Mouse (Mus musculus) adrenal gland (tissue): ENCODE results near the gene Mfap2.

Source experiments
- intact Hi-C: fragments of 180-260 bp; cut with DNase I; formaldehyde crosslinking; loops from one replicate; pipeline ENCODE4 v1.15.1; 2025

Mfap2 gene

GRCm38 (mm10) chr4:140986711-140987395 is 23.4 kb upstream of the Mfap2 start, which contains the start of gene Atp13a2:
TSS of gene Atp13a2 (plus strand) at chr4:140986873.
- intact Hi-C loops, result no loop called here

DNA sequence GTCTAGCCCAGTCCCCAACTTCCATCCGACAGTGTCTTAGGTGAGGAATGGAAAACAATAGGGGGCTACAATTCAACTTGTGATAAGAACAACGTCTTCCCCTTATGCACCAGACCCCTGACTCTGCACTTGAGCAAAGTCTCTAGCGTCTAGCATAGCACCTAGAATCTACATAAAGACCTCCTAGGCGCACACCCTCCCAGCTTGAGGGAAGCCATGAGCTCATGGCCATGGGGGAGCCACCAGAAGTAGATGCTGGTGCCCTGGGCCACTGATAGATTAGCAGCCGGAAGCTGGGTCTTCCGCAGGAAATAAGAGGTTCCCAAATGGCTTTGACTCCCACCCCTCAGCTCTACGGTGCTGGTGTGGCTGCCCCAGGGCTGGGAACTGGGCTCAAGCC is 22.7 kb upstream of the Mfap2 start:
- intact Hi-C loops, result no loop called here

- intact Hi-C loops, result no loop called here
These were observed 21.4 kb upstream of the Mfap2 start for GRCm38 (mm10) chr4:140988706-140989290.

GRCm38 (mm10) chr4:140989447-140989846 is 20.8 kb upstream of the Mfap2 start:
- intact Hi-C loops, result no loop called here

GRCm38 (mm10) chr4:140992215-140992614 is 18.0 kb upstream of the Mfap2 start:
- intact Hi-C loops, result no loop called here

DNA sequence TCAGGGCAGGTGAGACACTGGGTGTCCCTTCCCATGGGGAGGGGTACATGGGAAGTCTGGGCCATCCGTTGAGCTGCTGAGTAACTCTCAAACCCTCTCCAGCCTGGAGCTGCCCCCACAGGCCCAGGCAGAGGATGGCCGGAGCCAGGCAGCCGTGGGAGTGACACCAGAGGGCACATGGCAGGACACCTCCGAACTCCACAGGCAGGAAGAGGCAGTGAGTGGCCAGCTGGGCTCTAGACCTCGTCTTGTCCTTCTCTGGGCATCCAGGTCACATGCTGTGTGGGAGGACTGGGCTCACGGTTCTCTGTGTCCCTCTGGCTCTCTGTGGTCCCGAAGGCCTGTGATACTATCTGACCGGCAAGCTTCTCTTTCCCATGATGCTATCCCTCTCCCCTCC is 16.4 kb upstream of the Mfap2 start:
- intact Hi-C loops, result no loop called here

DNA sequence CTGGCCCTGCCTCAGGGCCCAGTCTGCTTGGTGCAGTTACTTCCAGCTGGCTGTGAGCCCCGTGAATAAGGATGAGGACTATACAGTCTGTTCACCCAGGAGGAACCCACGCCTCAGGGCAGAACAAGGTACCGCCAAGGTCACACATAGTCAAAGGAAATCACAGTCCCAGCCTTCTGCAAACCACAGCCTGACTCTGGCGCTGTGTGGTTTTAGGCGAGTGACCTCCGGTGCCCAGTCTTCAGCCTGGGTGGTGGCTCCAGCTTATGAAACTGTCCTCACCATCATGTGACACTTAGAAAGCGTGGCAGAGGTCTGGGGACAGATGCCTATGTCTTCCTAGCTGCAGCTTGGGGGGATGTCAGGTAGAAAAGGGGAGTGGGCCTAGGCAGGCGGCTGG is 14.4 kb upstream of the Mfap2 start:
- intact Hi-C loops, result no loop called here

DNA sequence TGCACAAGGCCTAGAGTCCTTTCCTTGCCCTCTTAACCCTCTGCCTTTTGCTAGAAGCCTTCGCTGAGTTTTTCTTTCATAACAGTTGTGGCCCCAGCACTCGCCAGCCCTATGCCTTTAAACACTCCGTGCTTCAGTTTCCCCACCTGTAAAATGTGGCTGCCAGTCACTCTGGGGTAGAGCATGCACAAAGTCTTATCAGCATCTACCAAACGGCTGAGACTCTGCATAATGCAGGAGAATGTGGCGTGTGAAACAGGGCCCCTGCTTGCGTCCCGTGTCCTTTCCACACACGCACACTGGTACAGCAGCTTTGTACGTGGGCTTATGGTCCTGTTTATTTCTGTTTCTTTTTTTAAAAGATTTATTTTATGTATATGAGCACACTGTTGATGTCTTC is 13.4 kb upstream of the Mfap2 start:
- intact Hi-C loops, result no loop called here

DNA sequence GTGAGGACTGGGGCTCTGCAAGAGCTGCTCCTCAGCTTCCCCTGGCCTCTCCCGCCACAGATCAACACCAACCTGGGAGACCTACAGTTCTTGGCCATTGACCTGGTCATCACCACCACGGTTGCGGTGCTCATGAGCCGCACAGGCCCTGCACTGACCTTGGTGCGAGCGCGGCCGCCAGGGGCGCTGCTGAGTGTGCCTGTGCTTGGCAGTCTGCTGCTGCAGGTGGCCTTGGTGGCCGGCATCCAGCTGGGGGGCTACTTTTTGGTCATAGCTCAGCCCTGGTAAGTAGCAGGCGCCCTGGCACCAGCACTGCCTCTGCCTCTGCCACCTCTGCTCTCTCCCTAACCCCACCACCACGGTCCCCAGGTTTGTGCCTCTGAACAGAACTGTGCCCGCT is 4.2 kb upstream of the Mfap2 start:
- intact Hi-C loops, result no loop called here

- intact Hi-C loops, result no loop called here
These were observed 2.2 kb upstream of the Mfap2 start for GRCm38 (mm10) chr4:141008028-141008427.

DNA sequence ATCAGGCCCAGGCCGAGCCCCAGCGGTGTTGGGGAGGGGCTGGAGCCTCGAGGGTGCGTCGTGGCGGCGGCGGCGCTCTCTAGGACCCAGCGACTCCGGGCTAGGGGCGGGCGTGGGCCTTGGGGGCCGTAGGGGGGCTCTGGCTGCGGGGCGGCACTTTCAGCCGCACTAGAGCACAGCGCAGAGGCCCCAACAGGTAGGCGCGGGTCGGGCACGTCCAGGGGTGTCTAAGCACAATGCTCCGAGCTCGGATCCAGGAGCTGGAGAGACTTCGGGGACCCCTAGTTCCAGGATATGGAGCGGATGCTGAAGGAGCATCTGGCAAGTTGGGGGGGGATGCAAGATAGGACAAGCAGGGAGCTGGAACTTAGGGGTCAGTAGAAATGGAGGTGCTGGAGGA is 308 bp downstream of the Mfap2 start:
- intact Hi-C loops, result no loop called here

DNA sequence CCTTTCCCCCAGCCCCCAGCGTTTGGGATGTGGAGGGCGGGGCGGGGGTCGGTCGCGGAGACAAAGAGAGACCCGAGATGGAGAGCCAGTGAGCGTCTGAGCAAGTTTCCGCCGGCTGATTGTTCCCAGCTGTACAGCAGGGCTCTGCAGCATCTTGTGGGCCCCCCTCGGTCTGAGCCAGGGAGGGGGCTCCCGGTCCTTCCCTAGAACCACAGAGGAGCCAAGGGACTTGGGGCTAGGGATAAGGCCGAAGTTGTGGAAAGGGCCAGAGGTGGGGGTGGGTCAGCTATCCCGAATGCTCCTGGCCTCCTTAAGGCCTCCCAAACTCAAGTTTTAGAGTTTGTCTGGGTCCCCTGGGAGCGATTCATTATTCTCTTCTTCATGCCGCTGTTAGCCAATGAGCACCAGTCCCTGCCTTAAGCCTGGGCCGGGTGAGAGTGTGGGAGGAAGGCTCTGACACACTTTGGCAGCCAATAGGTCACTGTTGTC is 767 bp downstream of the Mfap2 start:
- intact Hi-C loops, result no loop called here

DNA sequence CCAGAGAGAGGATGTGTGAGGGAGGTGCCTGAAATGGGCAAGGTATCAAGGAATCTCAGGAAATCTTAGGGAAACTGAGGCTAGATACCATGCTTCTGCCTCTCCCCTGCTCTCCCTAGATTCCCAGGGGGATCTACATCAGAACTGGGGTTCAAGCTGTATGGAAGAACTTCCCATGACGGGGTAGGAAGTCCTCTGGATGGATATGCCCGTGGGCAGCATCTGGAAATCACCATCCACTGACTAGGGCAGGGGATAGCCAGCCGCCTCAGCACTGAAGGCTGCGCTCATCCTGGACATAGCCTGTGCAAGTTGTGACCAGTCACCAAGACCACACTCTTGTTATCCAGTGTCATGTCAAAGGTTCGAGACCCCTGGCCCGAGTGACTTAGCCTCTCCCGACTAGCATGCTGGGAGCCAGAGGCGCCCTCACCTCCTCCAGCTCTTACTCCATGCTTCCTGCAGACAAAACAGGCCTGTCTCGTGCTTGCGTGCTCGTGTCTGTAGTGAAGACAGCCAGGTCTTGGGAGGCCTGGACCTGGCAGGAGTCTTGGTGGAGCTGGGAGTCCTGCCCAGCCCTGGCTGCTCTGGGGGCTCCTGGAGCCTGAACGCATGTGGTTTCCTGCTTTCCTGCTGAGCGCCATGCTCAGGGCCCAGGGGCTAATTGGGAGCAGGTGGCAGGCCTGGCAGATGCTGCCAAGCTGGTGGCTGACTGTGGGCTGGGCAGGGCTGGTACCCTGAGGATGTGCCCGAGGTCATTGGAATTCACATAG is 1.5 kb downstream of the Mfap2 start:
- intact Hi-C loops, result no loop called here

- intact Hi-C loops, result no loop called here
These were observed 2.3 kb downstream of the Mfap2 start for GRCm38 (mm10) chr4:141012558-141012957.

DNA sequence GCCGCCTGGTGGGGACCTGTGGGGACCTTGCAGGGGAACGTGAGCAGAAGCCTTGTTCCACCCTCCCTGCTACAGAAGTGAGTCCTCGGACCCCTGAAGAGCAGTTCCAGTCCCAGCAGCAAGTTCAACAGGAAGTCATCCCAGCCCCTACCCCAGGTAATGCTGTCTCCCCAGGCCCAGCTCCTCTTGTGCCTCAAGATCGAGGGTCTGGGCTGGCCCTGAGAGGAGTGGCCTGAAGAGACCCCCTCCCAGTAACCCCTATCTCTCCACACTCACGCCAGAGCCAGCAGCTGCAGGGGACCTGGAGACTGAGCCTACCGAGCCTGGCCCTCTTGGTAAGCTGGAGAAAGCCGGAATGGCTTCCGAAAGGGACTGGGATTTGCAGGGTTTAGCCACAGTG is 3.9 kb downstream of the Mfap2 start:
- intact Hi-C loops, result no loop called here

- intact Hi-C loops, result no loop called here
These were observed 4.6 kb downstream of the Mfap2 start for GRCm38 (mm10) chr4:141014856-141015255.

GRCm38 (mm10) chr4:141015356-141015755 is 5.1 kb downstream of the Mfap2 start:
- intact Hi-C loops, result no loop called here

DNA sequence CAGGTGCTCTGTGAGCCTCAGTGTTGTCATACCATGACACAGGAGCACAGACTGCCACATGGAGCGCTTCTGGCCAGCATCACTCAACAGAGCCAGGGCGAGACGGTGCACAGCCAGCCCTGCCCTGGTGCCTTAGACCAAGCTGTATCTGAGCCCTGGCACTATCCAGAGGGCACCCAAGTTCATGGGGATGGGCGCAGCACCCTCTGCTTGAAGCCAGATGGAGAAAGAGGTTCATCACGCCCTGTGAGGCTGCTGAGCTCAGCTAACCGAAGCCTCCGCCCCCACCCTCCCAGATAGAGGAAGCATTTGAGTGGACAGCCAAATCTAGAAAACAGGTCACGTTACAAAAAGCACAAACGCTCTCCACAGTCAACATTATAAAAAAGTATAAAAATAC is 6.1 kb downstream of the Mfap2 start:
- intact Hi-C loops, result no loop called here

DNA sequence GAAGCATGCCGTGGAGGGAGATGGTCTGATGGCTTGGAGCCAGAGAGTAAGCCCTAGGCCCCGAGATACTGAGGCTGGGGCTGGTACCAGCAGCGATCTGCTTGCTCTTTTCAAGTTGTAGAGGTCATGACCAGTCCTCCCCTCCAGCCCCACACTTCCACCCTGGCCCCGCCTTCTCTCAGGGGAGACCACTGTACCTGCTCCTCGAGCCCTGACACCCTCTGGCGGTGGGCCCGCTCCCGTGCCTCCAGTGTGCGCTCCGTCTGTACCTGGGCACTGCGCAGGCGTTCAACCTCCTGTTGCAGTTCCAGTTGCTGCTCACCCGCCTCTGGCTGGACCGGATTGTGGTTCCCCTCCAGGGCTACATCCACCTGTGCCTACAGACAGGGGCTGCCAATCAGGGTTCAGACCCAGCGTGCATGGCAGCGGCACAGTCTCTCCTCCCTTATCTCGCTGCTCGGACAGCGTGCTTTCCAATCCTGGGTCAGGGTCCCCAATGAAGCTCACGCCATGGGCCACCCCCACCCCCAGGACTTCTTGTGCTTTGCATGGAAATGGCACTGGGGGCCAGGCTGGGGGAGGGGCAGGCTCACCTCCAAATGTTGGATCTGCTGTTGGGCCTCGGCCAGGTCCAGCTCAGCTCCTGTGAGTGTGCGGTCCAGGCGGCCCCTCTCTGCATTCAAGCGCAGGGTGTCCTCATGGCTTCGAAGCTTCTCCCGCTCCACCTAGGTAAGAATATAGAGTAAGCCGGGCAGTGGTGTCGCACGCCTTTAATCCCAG is 7.6 kb downstream of the Mfap2 start:
- intact Hi-C loops, result no loop called here

GRCm38 (mm10) chr4:141020220-141020619 is 10.0 kb downstream of the Mfap2 start:
- intact Hi-C loops, result no loop called here

GRCm38 (mm10) chr4:141020811-141021613 is 10.8 kb downstream of the Mfap2 start:
- intact Hi-C loops, result no loop called here
